Mouse (Mus musculus) embryo, embryonic 9.5 days (tissue): ENCODE measurements around the gene 1810009A15Rik.
"Not testable (repeated sequence)": the region's sequence is repeated elsewhere in the genome, so short reads cannot be mapped to it uniquely, and the experiment has no call there.

Source experiments
- DNase-seq: peaks from one replicate; pipeline ENCODE4 v3.0.0-alpha.2; 2017; ENCODE audit errors: extremely low spot score

Gene 1810009A15Rik

DNA sequence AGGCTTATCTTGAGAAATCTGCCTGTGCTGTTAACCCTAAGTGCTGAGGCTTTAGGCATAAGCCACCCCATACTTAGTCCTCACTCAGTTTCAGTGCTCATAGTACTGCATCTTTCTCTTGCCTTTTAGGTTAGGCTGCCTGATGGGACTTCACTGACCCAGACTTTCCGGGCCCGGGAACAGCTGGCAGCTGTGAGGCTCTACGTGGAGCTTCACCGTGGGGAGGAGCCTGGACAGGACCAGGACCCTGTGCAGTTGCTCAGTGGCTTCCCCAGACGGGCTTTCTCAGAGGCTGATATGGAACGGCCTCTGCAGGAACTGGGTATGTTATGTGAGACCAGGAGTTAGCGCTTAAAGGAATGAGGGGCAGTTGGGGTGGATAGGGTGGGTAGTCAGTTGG lies 13.6 kb upstream of the 1810009A15Rik start:
- DNase-seq = no peak

DNA sequence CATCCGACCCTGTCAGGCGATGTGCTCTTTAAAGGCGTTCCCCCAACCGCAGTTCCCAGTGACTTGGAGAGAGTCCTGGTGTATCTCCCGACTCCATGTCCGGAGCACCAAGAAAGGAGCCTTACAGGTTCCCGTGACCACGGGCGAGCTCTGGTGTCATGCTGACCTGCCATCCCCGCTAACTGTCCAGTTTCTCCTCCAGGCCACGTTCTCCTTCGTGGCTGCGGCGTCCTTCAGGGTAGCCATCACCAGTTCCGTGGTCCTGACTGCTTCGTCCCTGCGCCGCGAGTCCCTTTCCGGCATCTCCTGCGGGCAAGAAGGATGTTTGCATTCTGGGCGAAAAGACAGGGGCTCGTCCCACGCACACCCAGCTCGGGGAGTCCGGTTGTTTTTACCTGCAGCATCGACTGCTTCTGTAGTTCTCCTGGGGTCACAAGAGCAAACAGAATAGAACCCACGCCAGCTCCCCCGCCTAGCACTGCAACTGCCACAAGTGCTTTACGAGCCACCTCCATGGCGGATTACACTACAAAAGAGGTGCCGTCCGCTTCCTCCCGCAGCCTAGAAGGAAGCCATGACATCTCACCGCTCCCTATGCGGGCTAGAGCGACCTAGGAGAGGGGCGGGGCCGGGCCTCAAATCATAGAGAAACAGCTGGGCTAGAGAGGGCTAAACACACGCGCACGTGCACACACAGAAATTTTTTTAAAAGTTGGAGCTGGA lies 8.2 kb upstream of the 1810009A15Rik start, which contains the start of gene Uqcc3:
Gene Uqcc3, minus strand, starts transcription at position 613 of the 723 bp plus-strand sequence.
- peak; percentile 88 for DNase-seq

DNA sequence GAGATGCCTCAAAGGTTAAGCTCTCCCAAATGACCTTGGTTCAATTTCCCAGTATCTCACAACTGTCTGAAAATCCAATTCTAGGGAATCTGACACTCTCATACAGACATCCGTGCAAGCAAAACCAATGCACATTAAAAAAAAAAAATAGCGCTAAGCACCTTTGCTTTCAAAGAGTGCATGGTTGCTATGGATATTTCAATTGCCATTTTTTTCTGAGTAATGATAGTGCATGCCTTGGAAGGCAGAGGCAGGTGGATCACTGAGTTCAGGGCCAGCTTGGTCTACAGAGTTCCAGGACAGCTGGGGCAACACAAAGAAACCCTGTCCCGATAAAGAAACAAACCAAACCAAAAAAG lies 7.6 kb upstream of the 1810009A15Rik start:
- no peak for DNase-seq

DNA sequence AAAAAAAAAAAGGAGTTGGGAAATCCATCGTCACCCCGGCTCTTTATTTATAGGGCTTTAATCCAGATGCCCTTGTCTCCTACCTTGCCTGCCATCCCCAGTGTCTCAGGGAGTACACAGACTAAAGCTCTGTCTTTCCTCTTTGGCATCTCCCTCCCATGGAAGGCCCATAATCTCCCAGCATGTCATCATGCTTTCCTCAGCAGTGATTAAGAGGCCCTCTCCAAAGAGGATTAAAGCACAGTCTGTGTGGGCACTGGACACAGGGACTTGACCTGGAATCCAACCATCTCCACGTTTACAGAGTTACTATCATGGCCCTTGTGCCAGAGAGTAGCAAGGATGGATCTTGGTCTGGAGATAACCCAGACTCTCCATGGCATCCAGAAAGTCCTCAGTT lies 5.0 kb upstream of the 1810009A15Rik start, which contains the start of the genes Lbhd1 and Gm49403:
Gene Lbhd1, plus strand, starts transcription at position 117 of the 400 bp plus-strand sequence.
Gene Gm49403, plus strand, starts transcription at position 315 of the 400 bp plus-strand sequence.
- no peak for DNase-seq

DNA sequence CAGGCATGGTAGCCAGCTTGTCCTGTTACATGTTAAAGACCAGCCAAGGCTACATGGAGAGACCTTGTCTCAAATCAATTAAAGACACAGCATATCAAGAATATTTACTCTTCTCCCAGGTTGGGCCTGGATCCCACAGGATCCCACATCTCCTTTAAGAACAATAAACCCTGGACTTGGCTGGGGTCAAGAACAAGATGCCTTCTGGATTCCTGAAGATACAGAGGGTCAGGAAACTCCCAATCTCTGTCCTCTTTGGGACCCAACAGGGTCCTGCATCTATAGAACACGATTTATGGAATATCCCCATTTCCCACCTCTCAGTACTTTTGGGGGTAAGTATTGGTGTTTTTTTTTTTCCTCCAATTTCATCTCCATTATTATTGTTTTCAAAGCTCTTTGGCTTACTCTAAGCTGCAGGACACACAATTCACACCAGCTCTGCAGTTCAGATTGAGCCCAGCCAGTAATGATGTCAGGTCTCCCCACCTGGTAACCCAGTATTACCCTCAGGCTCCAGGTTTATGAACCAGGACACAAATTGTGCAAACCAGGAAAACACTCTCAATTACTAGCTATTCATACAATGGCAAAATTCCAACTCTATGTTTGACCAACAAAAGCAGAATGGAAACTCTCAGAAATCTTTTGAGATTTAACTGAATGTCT lies 1.6 kb upstream of the 1810009A15Rik start:
- DNase-seq = peak; percentile 54

DNA sequence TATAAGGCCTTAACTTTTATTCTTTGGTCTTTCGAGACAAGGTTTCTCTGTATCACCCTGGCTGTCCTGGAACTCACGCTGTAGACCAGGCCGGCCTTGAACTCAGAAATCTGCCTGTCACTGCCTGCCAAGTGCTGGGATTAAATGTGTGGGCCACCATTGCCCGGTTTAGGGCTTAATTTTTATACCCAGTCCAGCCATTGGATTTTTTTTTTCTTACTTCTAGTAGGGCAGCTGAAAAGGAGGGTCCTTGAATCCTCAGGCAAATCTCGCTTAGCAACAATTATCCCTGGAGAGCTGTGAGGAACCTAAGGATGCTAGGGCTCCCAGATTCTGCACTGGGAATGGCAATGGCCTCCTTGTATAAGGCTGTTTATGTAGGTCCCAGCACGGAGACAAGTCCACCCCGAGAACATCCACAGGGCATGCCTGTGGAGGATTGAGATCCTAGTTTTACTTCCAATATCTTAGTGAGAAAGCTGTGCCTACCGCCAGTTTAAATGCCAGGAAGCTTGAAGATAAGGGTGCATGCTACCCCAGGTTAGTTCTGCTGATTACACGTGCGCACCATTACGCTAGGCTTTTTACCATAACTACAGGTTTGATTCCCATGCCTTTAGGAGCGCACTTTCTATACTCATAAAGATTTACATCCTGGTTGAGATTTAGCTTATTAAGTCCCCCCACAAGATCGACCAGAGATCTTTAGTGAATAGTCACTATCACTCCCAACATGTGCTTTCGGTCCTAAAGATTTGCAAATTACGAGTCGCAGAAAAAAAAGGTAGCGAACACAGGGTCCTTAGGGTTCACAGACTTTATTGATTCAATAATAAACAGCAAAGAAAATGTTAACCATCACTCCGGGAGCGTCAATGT lies 829 bp upstream of the 1810009A15Rik start:
- DNase-seq = peak; percentile 40

DNA sequence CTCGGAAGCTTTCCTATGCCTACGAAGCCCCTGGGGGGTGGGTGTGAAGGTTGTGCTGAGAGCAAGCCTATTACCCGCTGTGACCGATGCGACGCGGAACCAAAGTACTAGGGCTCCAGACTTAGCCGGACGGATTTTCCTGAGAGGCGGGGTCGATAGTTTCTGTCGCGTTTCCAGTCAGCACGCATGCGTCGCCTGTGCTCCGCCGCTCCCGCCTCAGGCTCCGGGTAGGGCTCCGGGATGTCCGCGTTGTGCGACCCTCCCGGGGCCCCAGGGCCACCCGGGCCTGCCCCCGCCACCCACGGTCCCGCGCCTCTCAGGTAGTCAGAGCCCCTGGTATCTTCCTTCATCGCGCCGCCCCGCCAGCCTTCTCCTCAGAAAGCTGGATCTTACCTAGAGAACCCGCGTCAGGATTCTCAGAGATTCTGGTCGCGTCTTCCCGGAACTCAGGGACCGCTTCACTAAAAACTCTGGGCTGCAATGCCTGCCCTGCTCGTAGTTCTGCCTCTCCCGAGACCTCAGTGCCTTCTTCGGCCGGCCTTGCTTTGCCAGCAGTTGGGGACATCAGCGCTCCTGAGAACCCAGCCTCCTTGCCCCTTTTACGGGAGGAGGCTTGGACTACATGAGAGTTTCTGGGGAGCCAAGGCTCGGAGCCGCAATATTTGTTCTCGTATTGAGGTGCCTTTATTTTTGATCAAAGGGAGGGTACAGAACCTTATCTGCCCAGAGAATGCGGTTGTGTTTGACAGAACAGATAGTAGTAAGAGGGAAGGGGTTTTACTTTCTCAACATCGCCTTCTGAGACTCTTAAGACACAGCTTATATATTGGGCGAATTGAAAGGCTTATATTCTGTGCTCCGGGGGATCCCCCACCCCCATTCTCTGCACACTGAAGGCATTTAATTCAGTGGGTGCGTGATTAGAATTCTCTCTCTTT lies 4.4 kb downstream of the 1810009A15Rik start, which contains the start of gene Ints5:
Gene Ints5, plus strand, starts transcription at position 177 of the 938 bp plus-strand sequence.
- DNase-seq = peak; percentile 90

DNA sequence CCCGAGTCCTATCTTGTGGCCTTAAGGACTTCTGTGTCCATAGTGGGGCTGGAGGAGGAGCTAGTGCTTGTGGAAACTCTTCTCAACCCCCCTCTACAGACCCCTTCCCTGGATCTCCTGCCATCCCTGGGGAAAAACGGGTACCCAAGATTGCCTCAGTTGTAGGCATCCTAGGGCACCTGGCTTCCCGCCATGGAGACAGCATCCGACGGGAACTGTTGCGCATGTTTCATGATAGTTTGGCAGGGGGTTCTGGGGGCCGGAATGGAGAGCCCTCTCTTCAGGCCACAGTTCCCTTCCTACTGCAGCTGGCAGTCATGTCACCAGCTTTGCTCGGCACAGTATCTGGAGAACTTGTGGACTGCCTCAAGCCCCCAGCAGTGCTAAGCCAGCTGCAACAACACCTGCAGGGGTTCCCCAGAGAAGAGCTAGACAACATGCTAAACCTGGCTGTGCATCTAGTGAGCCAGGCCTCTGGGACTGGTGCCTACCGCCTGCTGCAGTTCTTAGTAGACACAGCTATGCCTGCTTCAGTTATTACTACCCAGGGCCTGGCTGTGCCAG lies 6.8 kb downstream of the 1810009A15Rik start:
- DNase-seq = no peak

DNA sequence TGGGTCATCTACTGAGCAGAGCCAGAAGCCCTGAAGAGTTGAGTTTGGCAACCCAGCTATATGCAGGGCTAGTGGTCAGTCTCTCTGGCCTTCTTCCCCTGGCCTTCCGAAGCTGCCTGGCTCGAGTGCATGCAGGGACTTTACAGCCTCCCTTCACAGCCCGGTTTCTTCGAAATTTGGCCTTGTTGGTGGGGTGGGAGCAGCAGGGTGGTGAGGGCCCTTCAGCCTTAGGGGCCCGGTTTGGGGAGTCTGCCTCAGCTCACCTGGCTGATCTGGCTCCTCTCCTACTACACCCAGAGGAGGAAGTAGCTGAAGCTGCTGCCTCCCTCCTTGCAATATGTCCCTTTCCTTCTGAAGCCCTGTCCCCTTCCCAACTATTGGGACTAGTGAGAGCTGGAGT lies 7.6 kb downstream of the 1810009A15Rik start:
- DNase-seq = not testable (repeated sequence)

DNA sequence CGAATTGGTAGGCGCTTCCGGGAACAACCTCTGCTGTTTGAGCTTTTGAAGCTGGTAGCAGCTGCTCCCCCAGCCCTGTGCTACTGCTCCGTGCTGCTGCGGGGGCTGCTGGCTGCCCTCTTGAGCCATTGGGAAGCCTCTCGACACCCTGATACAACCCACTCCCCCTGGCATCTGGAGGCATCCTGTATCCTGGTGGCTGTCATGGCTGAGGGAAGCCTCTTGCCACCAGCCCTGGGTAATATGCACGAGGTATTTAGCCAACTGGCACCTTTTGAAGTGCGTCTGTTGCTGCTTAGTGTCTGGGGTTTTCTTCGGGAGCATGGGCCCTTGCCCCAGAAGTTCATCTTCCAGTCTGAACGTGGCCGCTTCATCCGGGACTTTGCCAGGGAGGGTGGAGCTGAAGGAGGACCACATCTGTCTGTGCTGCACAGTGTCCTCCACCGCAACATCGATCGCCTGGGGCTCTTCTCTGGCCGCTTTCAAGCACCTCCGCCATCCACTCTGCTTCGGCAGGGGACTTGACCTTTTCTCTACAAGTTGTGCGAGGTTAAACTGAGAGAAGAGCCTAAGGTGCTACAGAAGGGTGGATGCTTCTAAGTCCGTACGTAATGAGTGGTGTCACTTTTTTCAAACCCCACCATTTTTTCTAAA lies 8.7 kb downstream of the 1810009A15Rik start:
- peak; percentile 37 for DNase-seq

DNA sequence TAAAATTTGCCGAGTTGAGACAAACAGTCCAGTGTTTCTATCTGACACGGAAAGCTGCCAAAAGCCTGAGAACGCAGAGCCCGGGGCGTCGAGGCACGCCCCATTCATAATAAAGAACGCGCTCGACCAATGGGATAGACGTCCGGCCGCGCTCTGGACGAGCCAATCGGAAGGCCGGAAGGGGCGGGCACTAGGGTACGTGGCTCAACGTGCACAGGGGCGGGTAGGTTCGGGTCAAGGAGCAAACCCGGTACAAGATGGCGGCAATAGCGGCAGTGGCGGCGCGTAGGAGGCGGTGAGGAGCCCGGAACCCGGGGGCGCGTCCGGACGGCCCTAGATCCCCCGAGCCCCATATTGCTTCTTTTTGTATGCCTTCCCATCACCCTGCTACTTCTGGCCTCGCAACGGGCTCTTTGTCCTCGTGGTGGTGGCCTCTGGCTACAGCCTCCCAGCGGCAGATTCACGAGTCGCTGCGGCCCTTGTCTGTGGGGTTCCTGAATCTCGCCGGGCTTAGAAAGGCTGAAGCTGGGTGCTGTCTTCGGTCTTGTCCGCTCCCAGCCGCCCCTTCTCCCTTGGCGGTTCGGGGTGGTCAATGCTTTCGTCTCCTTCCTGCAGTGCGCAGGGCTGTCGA lies 9.3 kb downstream of the 1810009A15Rik start, which contains the start of gene Ganab:
Gene Ganab, plus strand, starts transcription at position 207 of the 631 bp plus-strand sequence.
- DNase-seq = peak; percentile 95

DNA sequence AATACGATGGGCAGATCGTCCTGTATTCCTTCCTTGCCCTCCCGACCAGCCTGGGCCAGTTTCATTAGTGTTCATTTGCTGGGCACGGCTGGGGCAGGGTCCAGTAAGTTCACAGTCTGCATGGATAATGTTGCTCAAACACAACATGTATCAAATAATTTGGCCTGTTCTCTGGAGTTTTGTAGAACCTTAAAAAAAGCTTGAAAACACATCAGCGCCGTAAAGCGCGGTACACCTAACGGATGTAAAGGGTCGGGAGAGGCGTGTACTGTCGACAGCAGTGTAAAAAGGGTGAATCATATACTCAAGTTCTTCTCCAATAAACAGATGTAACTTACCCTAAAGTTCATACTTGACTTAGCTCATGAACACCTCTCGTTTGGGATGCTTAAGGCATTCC lies 9.9 kb downstream of the 1810009A15Rik start:
- DNase-seq = no peak

DNA sequence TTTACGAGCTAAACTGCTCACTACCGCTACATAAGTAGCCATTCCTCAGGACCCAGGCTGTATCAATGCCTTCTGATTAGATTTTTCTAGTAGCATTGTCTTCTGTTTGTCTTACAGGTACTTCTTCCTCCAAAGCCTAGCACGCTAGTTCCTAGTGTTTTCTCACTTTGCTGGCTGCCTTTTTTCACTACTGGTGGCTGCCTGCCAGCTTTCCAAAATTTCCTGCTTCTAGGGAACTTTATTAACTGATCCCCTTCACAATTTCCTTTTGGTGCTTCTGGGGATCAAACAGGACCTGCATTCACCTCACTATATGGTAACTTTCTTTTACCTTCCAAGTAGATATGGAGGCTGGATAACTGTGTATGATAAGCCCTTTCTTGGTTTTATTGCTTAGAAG lies 10.4 kb downstream of the 1810009A15Rik start:
- DNase-seq = no peak

DNA sequence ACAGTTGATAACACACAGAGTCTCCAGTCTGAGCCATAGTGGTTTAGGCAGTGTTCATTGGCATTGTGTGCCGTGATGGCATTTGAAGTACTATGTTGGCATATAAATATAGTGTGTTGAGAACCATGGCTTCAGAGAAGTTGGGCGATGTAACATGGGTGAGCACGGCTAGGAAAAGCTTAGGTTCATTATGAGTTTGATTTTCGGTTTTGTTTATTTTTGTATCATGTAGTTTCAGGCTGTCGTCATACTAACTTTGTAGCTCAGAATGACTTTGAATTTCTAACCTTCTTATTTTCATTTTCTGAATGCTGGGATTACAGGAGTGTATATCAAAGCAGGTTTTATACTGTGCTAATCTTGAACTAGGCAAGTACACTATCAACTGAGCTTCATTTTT lies 14.8 kb downstream of the 1810009A15Rik start:
- no peak for DNase-seq

DNA sequence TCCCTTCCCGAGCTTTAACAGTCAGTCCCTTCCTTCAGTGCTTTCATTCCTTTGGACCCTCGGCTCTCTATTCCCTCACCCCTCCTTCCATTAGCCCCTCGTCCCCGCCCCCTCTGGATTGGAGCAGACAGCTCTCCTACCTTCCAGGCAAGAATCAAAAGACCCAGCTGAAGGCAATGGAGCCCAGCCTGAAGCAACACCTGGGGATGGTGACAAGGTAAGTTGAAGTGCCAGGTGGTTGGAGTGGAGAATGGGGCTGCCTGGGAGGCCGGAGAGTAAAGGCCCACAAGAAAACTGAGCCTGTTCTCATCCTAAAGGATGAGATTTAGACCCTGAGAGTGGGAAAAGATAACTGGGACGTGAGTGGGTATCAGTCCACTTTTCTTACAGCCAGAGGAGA lies 19.9 kb downstream of the 1810009A15Rik start:
- DNase-seq = no peak

DNA sequence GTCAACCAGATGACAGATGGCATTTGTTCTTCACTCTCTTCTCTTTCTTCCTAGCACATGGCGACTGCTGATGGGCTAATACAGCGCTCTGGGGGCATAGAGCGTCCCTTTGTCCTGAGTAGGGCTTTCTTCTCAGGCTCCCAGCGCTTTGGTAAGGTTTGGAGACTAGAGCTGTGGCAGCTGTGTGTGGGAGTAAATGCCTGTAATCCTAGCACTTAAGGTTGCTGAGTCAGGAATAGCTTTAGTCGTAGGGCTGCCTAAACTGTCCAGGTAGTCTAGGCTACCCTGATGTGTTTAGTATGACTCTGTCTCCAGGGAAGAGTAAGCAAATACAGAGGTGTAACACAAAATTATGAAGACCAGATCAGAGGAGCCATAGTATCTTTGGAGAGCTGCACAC lies 23.2 kb downstream of the 1810009A15Rik start:
- DNase-seq = no peak

DNA sequence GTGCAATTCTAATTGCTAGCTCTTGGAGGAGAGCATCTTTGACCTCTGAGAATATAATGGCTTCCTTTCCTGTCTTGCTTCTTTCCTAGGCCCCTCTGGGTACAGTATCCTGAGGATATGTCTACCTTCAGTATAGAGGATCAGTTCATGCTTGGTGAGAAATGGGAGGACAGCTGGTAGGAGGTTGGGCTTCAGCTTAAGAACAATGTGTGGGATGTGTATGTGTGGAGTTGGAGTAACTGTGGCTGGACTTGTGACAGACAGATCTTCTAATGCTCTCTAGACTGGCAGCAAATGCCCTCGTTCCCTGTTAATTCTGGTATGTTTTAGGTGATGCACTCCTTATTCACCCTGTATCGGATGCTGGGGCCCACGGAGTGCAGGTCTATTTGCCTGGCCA lies 25.6 kb downstream of the 1810009A15Rik start:
- DNase-seq = no peak

DNA sequence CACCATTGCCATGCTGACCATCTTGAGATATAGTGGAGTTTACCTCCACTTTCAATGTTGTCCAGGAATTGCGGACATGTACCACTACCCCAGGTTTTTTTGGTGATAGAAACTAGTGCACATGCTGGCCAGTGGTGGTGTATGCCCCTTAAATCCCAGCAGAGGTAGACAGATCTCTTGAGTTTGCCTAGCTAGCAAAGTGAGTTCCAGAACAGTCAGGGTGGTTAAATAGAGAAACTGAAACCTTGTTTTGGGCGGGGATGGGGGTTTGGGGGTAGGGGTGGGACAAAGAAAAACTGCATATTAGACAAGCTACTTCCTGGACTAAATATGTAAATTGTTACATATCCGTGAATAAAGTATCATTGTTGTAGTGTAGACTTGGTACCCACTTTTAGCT lies 30.3 kb downstream of the 1810009A15Rik start:
- DNase-seq = no peak

DNA sequence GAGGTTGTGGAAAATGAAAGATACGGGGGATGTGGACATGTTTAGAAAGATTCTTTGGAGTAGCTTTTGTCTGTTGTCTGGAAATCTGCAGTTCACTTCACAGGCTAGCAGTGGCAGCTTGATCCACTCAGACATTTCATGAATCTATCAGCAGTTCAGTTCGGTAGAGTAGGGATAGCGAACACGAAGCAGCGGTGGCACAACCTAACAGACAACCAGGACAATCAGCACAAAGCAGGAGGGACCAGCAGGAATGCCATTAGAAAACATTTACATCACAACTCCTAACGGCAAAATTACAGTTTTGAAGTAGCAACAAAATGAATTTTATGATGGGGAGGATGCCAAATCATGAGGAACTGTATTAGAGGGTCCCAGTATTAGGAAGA lies 31.0 kb downstream of the 1810009A15Rik start:
- DNase-seq = no peak
